Mouse (Mus musculus) heart, postnatal 0 days (tissue): ENCODE data around the gene Frmd8. TPM values are rescaled to one million over a fixed set of nuclear protein-coding genes. Genes with fewer than 3 reads are reported as not detected.
A peak's percentile ranks its signal among the peaks of the same experiment; 100 is the strongest.

Experiments used
- ATAC-seq: fragments of 200-750 bp; cut with Nextera tagmentation; 2 replicates; pipeline ENCODE4 v1.8.0; 2017; ENCODE audit warnings: low read depth, moderate number of reproducible peaks, moderate library complexity; ENCODE audit not compliant: insufficient read depth
- DNase-seq: peaks from one replicate; pipeline ENCODE4 v3.0.0-alpha.2; 2016; ENCODE audit warnings: low spot score
- H3K27ac ChIP-seq: fragments of 300-500 bp; sonication (generic); 2 replicates; pipeline ENCODE4 v1.5.1; 2014; ENCODE audit warnings: low read depth, mild to moderate bottlenecking
- H3K27me3 ChIP-seq: fragments of 300-500 bp; sonication (generic); 2 replicates; pipeline ENCODE4 v1.6.1; 2014; ENCODE audit warnings: low read length, mixed read lengths; ENCODE audit not compliant: control insufficient read depth, insufficient read depth
- H3K36me3 ChIP-seq: fragments of 300-500 bp; sonication (generic); replicated peaks from 2 replicates; pipeline ENCODE4 v1.6.1; 2014; ENCODE audit warnings: low read length, mixed read lengths; ENCODE audit not compliant: control insufficient read depth, insufficient read depth
- H3K4me1 ChIP-seq: fragments of 300-500 bp; sonication (generic); 2 replicates; pipeline ENCODE4 v1.6.1; 2014; ENCODE audit warnings: antibody characterized with exemption; ENCODE audit not compliant: control insufficient read depth, insufficient read depth
- H3K4me2 ChIP-seq: fragments of 300-500 bp; sonication (generic); 2 replicates; pipeline ENCODE4 v1.6.1; 2014; ENCODE audit warnings: low read depth, mild to moderate bottlenecking, low read length, moderate library complexity
- H3K4me3 ChIP-seq: fragments of 300-500 bp; sonication (generic); 2 replicates; pipeline ENCODE4 v1.5.1; 2014; ENCODE audit warnings: low read depth, low read length
- H3K9ac ChIP-seq: fragments of 300-500 bp; sonication (generic); replicated peaks from 2 replicates; pipeline ENCODE4 v1.6.1; 2014; ENCODE audit warnings: low read depth, low read length, mixed read lengths
- H3K9me3 ChIP-seq: fragments of 300-500 bp; sonication (generic); replicated peaks from 2 replicates; pipeline ENCODE4 v1.6.1; 2016; ENCODE audit warnings: low read length; ENCODE audit not compliant: control insufficient read depth
- CTCF ChIP-seq: IDR thresholded peaks from 2 replicates; pipeline ENCODE4 v1.5.1; 2016; ENCODE audit warnings: antibody characterized with exemption, control low read depth, low read depth
- EP300 ChIP-seq: IDR thresholded peaks from 2 replicates; pipeline ENCODE4 v1.6.1; 2016; ENCODE audit warnings: antibody characterized with exemption, low read depth
- WGBS: fragments of 180-500 bp; shearing (Covaris S2); extraction: QIAGEN DNeasy Blood & Tissue Kit; methylation state at CpG from one replicate; pipeline ENCODE4 v1.1.7; 2014; 5-methylcytosine and 5-hydroxymethylcytosine counted together
- polyA plus RNA-seq: library from polyadenylated mRNA; unstranded; fragments of >200 nt; fragmentation: Nextera tagmentation; extraction: Ambion mirVana; gene quantifications from 2 replicates; pipeline ENCODE4 v1.2.1, GENCODE M21; 2015
- total RNA-seq: library from RNA; depleted of rRNA; stranded (reverse); fragments of >200 nt; gene quantifications from 2 replicates; pipeline ENCODE4 v1.2.3, GENCODE M21; 2014; ENCODE audit warnings: low replicate concordance

Gene Frmd8
- total and polyA plus RNA-seq, 2 experiments from 2014 or later = 12.8 to 29.1 TPM

- no peaks in the 10 kb centered on the region for H3K27me3 ChIP-seq
- H3K36me3 ChIP-seq = peaks cover 26% of the 10 kb centered on the region
- no peaks in the 10 kb centered on the region for H3K9me3 ChIP-seq
- no peak overlapping the region for H3K4me3 ChIP-seq
- WGBS = 37% methylated on average over 9 of the region's 9 CpGs
- peaks cover 47% of the 10 kb centered on the region for H3K4me1 ChIP-seq
- TF ChIP-seq EP300 (peak; percentile 45; the same call in 1 of the 2 replicates), CTCF (no peak)
- H3K4me2 ChIP-seq = peak overlapping the region; percentile 22
- peak; percentile 72 for ATAC-seq
- peak; percentile 89 for DNase-seq
- H3K9ac ChIP-seq = peak overlapping the region; percentile 39; the same call in 1 of the 2 replicates
- peak overlapping the region; percentile 90 for H3K27ac ChIP-seq
Observed at GRCm38 (mm10) chr19:5827456-5828154, 47.5 kb downstream of the Frmd8 start.

GRCm38 (mm10) chr19:5827044-5827443 is 48.0 kb downstream of the Frmd8 start:
- H3K9ac ChIP-seq = peak overlapping the region; percentile 39; the same call in 1 of the 2 replicates
- peak overlapping the region; percentile 22 for H3K4me2 ChIP-seq
- H3K4me1 ChIP-seq = peaks cover 47% of the 10 kb centered on the region
- H3K36me3 ChIP-seq = peaks cover 26% of the 10 kb centered on the region
- H3K27me3 ChIP-seq = no peaks in the 10 kb centered on the region
- no peak for ATAC-seq
- TF ChIP-seq CTCF (no peak), EP300 (no peak)
- H3K9me3 ChIP-seq = no peaks in the 10 kb centered on the region
- no peak for DNase-seq
- no peak overlapping the region for H3K4me3 ChIP-seq
- peak overlapping the region; percentile 90 for H3K27ac ChIP-seq
- WGBS = 48% methylated on average over 6 of the region's 6 CpGs

GRCm38 (mm10) chr19:5826731-5827002 is 48.4 kb downstream of the Frmd8 start:
- Histone ChIP-seq H3K4me2 (peak overlapping the region; percentile 22; the same call in 1 of the 2 replicates), H3K27me3 (no peaks in the 10 kb centered on the region), H3K27ac (peak overlapping the region; percentile 90), H3K4me1 (peaks cover 44% of the 10 kb centered on the region), H3K4me3 (no peak overlapping the region), H3K9me3 (no peaks in the 10 kb centered on the region), H3K9ac (no peak overlapping the region), H3K36me3 (peaks cover 26% of the 10 kb centered on the region)
- no peak for TF ChIP-seq CTCF
- no peak for TF ChIP-seq EP300
- WGBS = 53% methylated on average over 4 of the region's 4 CpGs
- no peak for DNase-seq
- ATAC-seq = no peak

- Histone ChIP-seq H3K9me3 (no peaks in the 10 kb centered on the region), H3K36me3 (peaks cover 26% of the 10 kb centered on the region), H3K9ac (no peak overlapping the region), H3K4me1 (peaks cover 48% of the 10 kb centered on the region), H3K27me3 (no peaks in the 10 kb centered on the region), H3K27ac (peak overlapping the region; percentile 90; the same call in 1 of the 2 replicates), H3K4me3 (no peak overlapping the region), H3K4me2 (no peak overlapping the region)
- no peak for ATAC-seq
- WGBS = 88% methylated on average over 5 of the region's 5 CpGs
- TF ChIP-seq CTCF (no peak), EP300 (no peak)
- DNase-seq = no peak
Observed at GRCm38 (mm10) chr19:5825901-5826730, 49.0 kb downstream of the Frmd8 start.

- no peaks in the 10 kb centered on the region for H3K9me3 ChIP-seq
- TF ChIP-seq EP300 (no peak), CTCF (no peak)
- peak overlapping the region; percentile 20; the same call in 1 of the 2 replicates for H3K9ac ChIP-seq
- peak overlapping the region; percentile 92 for H3K27ac ChIP-seq
- H3K4me1 ChIP-seq = peaks cover 52% of the 10 kb centered on the region
- H3K36me3 ChIP-seq = peaks cover 24% of the 10 kb centered on the region
- DNase-seq (no peak), ATAC-seq (no peak)
- 58% methylated on average over 10 of the region's 10 CpGs for WGBS
- H3K4me3 ChIP-seq = no peak overlapping the region
- no peaks in the 10 kb centered on the region for H3K27me3 ChIP-seq
- H3K4me2 ChIP-seq = peak overlapping the region; percentile 31
Observed at GRCm38 (mm10) chr19:5824826-5825617, 50.1 kb downstream of the Frmd8 start.
